Mouse (Mus musculus) layer of hippocampus, postnatal 14 days (tissue): ENCODE data around the gene Ttll10. TPM values are rescaled to one million over a fixed set of nuclear protein-coding genes. Genes with fewer than 3 reads are reported as not detected.

ENCODE experiments used
- DNase-seq, 2 experiments: peaks; one replicate each; pipeline ENCODE4 v3.0.0; 2021 to 2022; ENCODE audit warnings: low spot score in 2 of 2, mixed read lengths in 1 of 2
- microRNA-seq, 2 experiments: library from miRNA; unstranded; fragments of <30 nt; microRNA quantifications; one replicate each; pipeline ENCODE4 v1.2.0; 2021
- total RNA-seq, 2 experiments: library from RNA; stranded (reverse); gene quantifications; 2 replicates each; pipeline ENCODE4 v1.2.3; 2021

Gene Ttll10
- total RNA-seq, 2 experiments from 2014 or later, result 0.14 TPM; not detected in 1

- DNase-seq, result no peak
Observed at GRCm38 (mm10) chr4:156030651-156031118, 28.5 kb downstream of the Ttll10 start.

GRCm38 (mm10) chr4:156028580-156028979, 30.6 kb downstream of the Ttll10 start:
- no peak for DNase-seq

GRCm38 (mm10) chr4:156026013-156026412, 33.2 kb downstream of the Ttll10 start, which contains the start of gene Tnfrsf18:
TSS of gene Tnfrsf18 (plus strand) at chr4:156026164.
- DNase-seq, result peak in 1 of 2 experiments; percentile 25

GRCm38 (mm10) chr4:156024184-156024583, 35.0 kb downstream of the Ttll10 start:
- no peak for DNase-seq

- DNase-seq, result no peak
Observed at GRCm38 (mm10) chr4:156023520-156023919, 35.7 kb downstream of the Ttll10 start.

DNA sequence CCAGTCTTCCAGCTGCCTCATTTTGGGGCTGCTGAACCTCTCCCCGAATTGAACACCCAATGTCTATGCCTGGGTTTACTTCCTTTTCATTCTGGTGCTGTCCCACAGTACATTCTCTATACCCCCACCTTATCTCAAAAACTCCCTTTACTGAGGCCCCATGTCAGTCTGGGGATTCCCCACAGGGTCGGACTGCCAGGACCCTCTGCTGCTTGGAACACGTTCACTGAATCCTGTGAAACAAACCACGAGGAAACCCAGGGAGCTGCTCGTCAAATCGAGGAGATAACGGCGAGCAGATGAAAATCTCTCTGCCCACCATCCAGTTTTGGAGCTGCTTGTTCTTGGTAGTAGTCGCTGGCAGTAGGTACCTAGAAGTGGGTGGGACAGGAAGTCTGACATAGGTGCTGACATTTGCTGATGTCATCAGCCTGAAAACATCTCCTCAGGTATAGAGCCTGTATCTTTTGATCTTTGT, 37.2 kb downstream of the Ttll10 start:
- DNase-seq, result no peak

DNA sequence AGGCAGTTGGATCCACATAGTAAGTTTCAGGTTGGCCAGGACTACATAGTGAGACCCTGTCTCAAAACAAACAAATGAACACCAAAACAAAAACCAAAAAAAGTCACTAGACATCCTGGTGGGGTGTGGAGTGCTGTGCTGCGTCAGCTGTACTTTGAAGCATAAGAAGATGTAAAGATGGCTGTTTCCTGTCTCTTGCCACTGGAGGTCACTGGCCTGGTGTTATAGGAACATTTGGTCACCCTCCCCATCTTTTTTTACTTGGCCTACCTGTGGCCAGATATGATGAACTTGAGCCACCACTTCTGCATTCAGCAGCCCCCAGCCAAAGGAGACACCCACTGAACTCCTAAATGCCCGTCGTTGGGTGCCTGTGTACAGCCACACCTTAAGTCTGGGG, 37.8 kb downstream of the Ttll10 start:
- no peak for DNase-seq

DNA sequence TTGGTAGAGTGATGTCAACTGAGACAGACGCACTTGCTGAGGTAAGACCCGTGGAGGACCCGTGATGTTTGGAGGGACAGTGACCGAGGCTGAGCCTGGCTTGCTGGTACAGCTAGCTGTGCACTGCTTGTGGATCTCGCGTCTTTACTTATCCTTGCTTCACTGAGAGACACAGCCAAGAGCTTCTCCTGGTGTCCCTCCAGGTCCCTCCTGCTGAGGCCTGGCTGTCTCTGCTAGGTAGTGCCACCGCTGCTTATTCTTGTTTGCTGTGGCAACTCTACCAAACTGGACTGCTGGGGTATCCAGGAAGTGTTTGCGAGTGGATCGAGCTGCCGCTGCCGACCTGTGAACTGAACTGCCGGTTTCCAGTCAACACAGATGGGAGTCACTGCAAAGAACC, 39.4 kb downstream of the Ttll10 start:
- DNase-seq, result no peak

DNA sequence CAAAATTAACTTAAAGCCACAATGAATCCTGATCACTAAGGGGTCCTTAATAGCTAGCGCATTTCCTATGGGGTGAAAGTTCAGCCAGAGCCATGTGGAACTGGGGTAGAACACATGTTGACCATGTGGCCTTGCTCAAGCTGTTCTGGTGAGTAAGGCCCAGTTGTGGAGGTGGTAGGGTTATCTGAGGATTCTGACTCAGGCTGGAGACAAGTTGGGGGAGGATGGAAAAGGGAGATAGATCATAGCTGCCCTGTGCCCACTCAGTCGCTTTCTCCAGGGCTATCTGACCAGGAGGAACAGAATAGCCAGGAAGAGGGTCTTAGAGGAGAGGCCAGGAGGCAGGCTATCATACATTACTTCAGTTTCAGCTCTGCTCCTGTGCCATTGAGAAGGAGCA, 44.8 kb downstream of the Ttll10 start:
- DNase-seq, result no peak

- no peak for DNase-seq
Observed at GRCm38 (mm10) chr4:156013637-156014036, 45.6 kb downstream of the Ttll10 start, which contains the start of gene Tnfrsf4. TSS of gene Tnfrsf4 (plus strand) at chr4:156013843.

- DNase-seq, result no peak
Observed at GRCm38 (mm10) chr4:156008369-156008768, 50.8 kb downstream of the Ttll10 start.

GRCm38 (mm10) chr4:156004109-156004508, 55.1 kb downstream of the Ttll10 start:
- DNase-seq, result no peak

DNA sequence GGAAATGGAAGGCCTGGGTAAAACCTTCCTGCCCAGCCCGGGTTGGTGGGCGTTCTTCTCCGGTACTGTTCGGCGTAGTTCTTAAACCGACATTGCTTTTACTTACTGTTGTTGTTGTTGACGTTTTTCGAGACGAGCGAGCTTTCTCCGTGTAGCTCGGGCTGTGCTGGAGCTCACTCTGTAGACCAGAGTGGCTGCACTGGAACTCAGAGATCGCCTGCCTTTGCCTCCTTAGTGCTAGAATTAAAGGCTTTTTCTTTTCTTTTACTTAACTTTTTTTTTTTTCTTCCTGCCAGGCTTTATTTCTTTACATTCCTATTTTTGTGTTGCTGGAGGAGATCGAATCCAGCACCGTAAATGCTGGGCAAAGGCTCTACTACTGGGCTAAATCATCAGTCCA, 65.6 kb downstream of the Ttll10 start:
- DNase-seq, result no peak

DNA sequence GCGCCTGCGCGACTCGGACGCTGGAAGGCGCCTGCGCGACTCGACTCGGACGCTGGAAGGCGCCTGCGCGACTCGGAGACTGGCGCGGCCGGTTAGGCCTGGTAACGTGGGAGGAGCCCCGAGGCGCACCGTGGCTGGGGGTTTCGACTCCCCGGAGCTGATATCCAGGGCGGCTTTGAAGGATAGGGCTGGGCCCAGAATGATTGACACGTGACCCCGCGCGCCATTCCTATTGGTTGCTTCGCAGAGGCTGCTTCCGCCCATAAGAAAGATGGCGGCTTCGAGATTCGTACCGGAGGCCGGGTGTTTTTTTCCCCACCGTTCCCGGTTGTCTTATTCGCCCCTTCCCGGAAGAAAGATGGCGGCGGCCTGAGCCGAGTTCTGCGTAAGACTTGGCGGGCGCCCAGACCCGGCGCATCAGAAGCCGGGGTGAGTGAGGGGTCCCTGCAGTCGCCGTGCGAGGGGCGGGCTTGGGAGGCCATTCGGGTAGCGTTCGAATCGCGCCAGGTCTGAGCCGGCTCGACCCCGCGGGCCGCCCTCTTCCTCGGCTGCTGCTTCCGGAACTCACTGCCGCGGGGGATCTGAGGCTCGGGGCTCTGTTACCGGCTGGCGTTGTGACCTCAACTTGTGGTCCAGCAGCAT, 66.2 kb downstream of the Ttll10 start:
- peak; percentile 97 to 99 for DNase-seq

GRCm38 (mm10) chr4:155992241-155992905, 66.8 kb downstream of the Ttll10 start, which contains the start of the genes B3galt6 and Sdf4:
TSS of gene B3galt6 (minus strand) at chr4:155992649.
TSS of gene Sdf4 (plus strand) at chr4:155992872.
- peak; percentile 86 to 93 for DNase-seq

DNA sequence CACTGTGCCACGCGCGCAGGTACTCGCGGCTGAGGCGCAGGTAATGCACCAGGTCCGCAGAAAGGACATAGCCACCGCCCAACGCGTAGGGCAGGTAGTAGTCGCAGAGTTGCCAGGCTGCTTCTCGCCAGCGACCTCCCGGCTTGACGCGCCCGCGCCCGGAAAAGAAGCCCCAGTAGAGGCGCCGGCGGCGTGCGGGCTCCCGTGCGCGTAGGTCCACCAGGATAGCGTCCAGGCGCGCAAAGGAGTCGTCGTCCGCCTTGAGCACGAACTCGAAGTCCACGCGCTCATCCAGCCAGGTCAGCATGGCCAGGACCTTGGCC, 67.3 kb downstream of the Ttll10 start:
- DNase-seq, result no peak

- no peak for DNase-seq
Observed at GRCm38 (mm10) chr4:155991211-155991907, 67.9 kb downstream of the Ttll10 start.

Small RNA genes within 50 kb of the gene (microRNA-seq; reads per million reads assigned to microRNA genes)
- 1.4 to 4.3 reads per million in 2 experiments for gene Mir200a
- gene Mir200b, result 3.7 to 34.8 reads per million in 2 experiments
- 18.7 to 21.0 reads per million in 2 experiments for gene Mir429

Other genes with a start within 250 kb of the Ttll10 start
- gene Ccnl2, start 246.9 kb downstream of the Ttll10 start, total RNA-seq, result 10 to 100 TPM; 77.7 to 89.3 TPM
- 10 to 100 TPM; 83.3 to 83.7 TPM for gene Aurkaip1, start 228.1 kb downstream of the Ttll10 start, total RNA-seq
- gene Mxra8, start 219.7 kb downstream of the Ttll10 start, total RNA-seq, result 10 to 100 TPM; 10.0 to 12.7 TPM
- 10 to 100 TPM; 72.9 to 75.8 TPM for gene Dvl1, start 212.0 kb downstream of the Ttll10 start, total RNA-seq
- gene Tas1r3, start 196.1 kb downstream of the Ttll10 start, total RNA-seq, result under 1 TPM; 0.25 to 0.29 TPM
- 10 to 100 TPM; 29.5 to 31.2 TPM for gene Cptp, start 190.0 kb downstream of the Ttll10 start, total RNA-seq
- 10 to 100 TPM; 29.4 to 33.0 TPM for gene Ints11, start 189.9 kb downstream of the Ttll10 start, total RNA-seq
- 10 to 100 TPM; 61.3 to 65.4 TPM for gene Pusl1, start 167.6 kb downstream of the Ttll10 start, total RNA-seq
- gene Acap3, start 167.6 kb downstream of the Ttll10 start, total RNA-seq, result 100 to 1,000 TPM; 143 to 160 TPM
- gene Ube2j2, start 115.6 kb downstream of the Ttll10 start, total RNA-seq, result 10 to 100 TPM; 75.2 to 78.9 TPM
- gene C1qtnf12, start 97.1 kb downstream of the Ttll10 start, total RNA-seq, result 10 to 100 TPM; 15.9 to 21.1 TPM
- 1 to 10 TPM; 9.0 to 9.7 TPM for gene B3galt6, start 66.8 kb downstream of the Ttll10 start, total RNA-seq
- 100 to 1,000 TPM; 154 to 157 TPM for gene Sdf4, start 66.5 kb downstream of the Ttll10 start, total RNA-seq
- gene Tnfrsf4, start 45.6 kb downstream of the Ttll10 start, total RNA-seq, result 1 to 10 TPM; 1.0 to 1.1 TPM
- not detected for gene Tnfrsf18, start 33.2 kb downstream of the Ttll10 start, total RNA-seq
- gene 9430015G10Rik, start 50.6 kb upstream of the Ttll10 start, total RNA-seq, result 10 to 100 TPM; 23.8 to 26.6 TPM
- gene Rnf223, start 71.1 kb upstream of the Ttll10 start, total RNA-seq, result under 1 TPM; 0.55 to 0.65 TPM
- 100 to 1,000 TPM; 209 to 213 TPM for gene Agrn, start 138.1 kb upstream of the Ttll10 start, total RNA-seq
- gene Isg15, start 141.4 kb upstream of the Ttll10 start, total RNA-seq, result under 1 TPM; 0.55 to 0.76 TPM
- gene AW011738, start 143.9 kb upstream of the Ttll10 start, total RNA-seq, result 1 to 10 TPM; 6.5 to 6.7 TPM
- gene Perm1, start 156.5 kb upstream of the Ttll10 start, total RNA-seq, result under 1 TPM; 0.25 to 0.33 TPM
- gene Plekhn1, start 175.4 kb upstream of the Ttll10 start, total RNA-seq, result 10 to 100 TPM; 37.7 to 38.4 TPM
- gene Noc2l, start 176.6 kb upstream of the Ttll10 start, total RNA-seq, result 10 to 100 TPM; 60.7 to 61.1 TPM
- 1 to 10 TPM; 2.7 to 5.3 TPM for gene Samd11, start 196.2 kb upstream of the Ttll10 start, total RNA-seq